Mouse (Mus musculus): ENCODE results near the gene Lrrc26. TPM values are rescaled to one million over a fixed set of nuclear protein-coding genes. Genes with fewer than 3 reads are reported as not detected.
A peak's percentile ranks its signal among the peaks of the same experiment; 100 is the strongest.

The Lrrc26 gene
- total and polyA plus RNA-seq, 3 experiments: not detected

DNA sequence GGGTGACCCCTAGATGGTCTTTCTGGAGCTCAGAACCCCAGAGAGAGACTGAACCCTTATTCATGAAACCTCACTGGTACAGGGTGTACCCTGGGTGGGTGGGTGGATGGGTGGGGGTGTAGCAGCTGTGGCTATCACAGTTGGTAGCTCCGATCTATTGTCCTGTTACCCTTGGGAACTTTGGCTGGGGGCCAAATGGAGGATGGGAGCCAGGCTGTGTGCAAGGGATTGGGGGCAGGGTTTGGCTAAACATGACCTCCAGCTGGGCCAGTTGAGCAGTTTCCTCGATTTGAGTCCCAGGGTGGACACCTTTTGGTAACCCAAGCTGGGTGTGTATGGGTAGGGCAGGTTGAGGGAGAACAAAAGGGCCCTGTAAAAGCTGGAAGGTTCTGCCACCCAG, 23.0 kb upstream of the Lrrc26 start:
- DNase-seq: peak; percentile 24

DNA sequence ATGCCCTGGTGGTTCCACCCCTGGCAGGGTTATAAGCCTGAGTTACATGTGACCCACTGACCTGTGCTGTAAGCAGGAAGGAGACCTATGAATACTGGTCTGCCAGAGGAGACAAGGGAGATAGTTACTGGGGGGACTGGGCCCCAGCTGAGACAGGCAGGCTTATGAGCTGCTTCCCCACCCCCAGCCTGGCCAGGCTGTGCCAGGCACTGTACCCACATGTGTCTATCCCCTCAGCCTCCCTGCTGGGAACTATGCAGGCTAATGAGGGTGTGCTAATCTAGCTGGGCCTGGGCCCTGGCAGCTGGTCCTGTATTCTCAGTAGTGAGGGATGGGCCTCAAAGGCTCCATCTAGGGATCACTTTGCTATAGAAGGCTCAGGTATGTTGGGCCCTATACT, 22.5 kb upstream of the Lrrc26 start:
- DNase-seq: no peak

DNA sequence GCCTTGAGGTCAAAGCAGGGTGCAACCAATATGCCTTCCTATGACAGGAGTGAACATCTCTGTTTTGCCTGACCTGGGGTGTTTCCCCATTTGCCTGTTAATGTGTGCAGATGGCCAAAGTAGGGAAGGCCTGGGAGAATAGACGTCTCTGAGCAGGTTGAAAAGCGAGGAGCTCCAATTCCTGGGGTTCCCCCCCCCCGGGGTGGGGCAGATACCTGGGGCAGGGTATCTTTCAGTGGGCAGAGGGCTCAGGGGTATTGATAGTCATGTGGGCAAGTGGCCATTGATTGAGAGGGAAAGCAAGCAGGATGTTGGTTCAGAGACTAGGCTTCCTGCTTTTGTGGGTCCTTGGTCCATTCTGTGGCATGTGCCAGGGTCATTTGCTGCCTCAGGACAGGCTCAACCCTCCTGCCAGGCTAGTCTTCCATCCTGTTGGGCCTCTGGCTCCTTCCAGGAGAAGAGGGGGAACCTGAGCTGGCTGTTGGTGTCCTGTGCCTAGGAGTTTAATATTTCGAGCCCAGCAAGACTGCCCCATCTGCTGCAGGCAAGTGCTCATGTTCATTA, 21.9 kb upstream of the Lrrc26 start:
- DNase-seq: no peak

DNA sequence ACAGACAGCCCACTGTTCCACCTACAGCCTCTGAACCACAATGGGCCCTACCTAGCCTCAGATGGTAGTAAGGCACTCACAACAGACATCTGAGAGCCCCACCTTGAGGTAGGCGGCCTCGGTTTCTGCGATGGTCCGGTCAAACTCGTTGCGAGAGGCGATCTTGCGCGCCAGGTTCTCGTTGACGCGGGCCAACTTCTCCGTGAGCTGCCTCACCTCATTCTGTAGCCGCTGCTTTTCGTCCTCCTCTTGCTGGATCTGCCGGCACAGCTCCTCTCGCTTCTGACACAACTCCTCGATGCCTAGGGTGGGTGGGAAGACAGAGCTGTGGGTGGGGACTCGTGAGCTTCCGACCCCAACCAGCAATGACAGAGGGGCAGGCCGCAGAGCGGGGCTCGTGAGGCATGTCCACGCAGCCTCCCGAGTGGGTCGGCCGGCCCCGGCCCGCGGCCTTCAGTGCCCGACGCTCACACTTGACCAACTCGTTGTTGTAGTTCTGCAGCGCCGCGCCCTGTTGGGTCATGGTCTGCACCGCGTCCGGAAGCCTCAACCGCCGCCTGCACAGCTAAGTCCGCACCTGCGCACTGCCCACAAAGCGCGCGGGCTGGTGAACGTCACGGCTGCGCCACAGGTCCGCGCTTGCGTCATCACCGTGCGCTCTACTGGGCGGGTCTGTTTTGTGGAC, 17.7 kb upstream of the Lrrc26 start, which contains the start of the genes Ssna1 and Anapc2:
TSS of gene Ssna1 (minus strand) at position 612 of the 685 bp plus-strand sequence.
TSS of gene Anapc2 (plus strand) at position 652 of the 685 bp plus-strand sequence.
- DNase-seq: peak; percentile 98

GRCm38 (mm10) chr2:25272515-25272914, 17.2 kb upstream of the Lrrc26 start:
- DNase-seq: no peak

GRCm38 (mm10) chr2:25273010-25273409, 16.7 kb upstream of the Lrrc26 start:
- no peak for DNase-seq

GRCm38 (mm10) chr2:25278928-25279882, 10.5 kb upstream of the Lrrc26 start:
- DNase-seq: peak; percentile 75

GRCm38 (mm10) chr2:25285551-25285950, 4.2 kb upstream of the Lrrc26 start:
- no peak for DNase-seq

DNA sequence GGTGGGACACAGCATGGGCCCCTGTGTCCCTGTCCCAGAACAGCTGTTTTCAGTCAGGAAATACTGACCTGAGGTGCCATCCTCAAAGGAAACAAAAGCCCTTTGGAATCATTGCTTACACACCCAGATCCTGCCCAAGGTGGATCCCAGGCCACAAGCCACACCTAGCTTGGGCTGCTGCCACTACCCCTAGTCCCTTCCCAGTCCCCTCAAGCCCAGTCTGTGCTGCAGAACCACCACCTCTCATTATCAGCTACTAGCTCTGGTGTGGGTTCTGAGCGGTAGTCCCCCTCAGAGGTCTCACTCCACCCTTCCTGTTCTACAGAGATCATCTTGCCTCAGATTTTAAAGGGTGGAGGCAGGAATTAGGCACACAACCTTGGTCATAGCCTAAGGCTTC, 3.4 kb upstream of the Lrrc26 start:
- DNase-seq: no peak

- DNase-seq: no peak
Measured at GRCm38 (mm10) chr2:25286837-25287636, 2.7 kb upstream of the Lrrc26 start.

DNA sequence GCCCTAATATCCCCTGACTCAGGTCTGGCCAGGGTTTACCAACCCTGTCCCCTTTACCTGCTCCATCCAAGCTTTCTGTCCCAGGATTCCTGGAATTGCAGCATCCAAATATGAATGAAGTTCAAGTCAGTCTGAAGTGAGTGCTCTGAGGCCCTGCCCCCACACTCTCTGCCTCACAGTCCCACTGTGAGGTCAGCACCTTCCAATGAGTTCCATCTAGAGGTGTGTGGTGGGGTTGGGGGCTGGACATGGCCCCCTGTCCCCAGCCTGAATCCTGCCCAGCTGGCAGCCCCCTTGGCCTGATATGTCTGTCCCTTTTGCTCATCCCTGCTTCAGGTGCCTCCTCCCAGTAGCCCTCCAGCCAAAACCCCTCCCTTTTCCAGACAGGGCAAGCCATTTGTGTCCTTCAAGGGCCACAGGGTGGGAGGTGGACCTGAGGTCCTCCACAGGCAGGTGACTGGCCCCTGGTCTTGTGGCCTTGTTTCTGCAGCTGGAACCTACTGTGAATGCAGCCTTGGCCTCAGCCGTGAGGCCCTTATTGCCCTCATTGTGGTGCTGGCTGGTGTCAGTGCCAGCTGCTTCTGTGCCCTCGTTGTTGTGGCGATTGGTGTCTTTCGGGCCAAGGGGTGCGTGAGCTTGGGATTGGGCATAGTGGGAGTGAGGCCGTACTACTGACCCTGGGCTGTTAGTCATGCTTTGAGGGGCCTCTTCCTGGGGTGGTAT, 1.6 kb upstream of the Lrrc26 start, which contains the start of gene Tmem210:
TSS of gene Tmem210 (plus strand) at position 219 of the 723 bp plus-strand sequence.
- DNase-seq: no peak

DNA sequence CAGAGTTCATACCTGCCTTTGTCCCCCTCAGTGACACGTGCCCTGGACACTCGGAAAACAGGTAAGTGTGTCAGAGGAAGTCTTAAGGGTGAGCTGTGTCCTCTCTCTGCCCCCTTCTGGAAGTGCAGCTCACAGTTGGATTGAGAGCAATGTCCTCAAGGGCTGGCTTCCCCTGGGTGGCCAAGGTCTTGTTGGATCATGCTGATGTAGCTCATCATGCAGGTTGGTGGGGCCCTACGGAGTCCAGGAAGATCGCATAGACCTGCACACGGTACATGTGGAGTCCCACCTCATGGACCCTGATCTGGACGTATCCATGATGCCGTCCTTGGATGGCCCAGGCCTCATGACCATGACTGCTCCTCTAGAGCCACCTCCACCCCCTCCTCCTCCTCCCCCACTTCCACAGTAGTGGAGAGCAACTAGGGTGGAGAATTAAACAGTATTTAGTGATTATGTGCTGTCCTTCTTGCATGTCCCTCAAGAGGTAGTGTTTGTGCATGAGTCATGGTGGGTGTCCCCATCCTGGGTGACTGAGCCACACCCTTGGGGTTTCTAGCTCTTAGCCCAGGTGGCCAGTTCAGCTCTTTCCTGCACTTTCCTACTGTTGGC, 875 bp upstream of the Lrrc26 start:
- DNase-seq: no peak

DNA sequence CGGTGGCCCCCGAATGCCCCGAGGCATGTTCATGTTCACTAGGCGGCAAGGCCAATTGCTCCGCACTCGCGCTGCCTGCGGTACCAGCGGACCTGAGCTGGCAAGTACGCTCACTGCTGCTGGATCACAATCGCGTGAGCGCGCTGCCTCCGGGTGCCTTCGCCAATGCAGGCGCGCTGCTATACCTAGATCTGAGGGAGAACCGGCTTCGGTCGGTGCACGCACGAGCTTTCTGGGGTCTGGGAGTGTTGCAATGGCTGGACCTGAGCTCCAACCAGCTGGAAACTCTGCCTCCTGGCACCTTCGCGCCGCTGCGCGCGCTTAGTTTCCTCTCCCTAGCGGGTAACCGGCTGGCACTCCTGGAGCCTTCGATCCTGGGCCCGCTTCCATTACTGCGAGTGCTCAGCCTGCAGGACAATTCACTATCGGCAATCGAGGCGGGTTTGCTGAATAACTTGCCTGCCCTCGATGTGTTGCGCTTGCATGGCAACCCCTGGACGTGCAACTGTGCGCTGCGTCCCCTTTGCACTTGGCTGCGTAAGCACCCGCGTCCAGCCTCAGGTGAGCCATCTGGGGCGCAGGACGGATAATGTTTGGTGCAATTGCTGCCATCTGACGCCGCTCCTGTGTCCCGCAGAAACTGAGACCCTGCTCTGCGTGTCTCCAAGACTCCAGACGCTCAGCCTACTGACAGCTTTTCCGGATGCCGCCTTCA, 543 bp downstream of the Lrrc26 start:
- peak; percentile 61 for DNase-seq

DNA sequence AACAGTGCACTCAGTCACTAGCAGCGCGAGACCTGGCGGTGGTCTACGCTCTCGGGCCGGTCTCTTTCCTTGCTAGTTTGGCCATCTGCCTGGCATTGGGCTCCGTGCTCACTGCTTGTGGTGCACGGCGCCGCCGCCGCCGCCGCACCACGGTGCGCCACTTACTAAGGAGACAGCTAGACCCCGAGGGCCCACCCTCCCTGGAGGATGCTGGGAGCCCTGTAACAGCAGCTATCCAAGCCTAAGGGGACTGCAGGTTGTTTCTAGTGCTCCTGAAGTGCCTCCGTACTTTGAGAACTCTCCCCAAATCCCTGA, 1.1 kb downstream of the Lrrc26 start:
- no peak for DNase-seq

DNA sequence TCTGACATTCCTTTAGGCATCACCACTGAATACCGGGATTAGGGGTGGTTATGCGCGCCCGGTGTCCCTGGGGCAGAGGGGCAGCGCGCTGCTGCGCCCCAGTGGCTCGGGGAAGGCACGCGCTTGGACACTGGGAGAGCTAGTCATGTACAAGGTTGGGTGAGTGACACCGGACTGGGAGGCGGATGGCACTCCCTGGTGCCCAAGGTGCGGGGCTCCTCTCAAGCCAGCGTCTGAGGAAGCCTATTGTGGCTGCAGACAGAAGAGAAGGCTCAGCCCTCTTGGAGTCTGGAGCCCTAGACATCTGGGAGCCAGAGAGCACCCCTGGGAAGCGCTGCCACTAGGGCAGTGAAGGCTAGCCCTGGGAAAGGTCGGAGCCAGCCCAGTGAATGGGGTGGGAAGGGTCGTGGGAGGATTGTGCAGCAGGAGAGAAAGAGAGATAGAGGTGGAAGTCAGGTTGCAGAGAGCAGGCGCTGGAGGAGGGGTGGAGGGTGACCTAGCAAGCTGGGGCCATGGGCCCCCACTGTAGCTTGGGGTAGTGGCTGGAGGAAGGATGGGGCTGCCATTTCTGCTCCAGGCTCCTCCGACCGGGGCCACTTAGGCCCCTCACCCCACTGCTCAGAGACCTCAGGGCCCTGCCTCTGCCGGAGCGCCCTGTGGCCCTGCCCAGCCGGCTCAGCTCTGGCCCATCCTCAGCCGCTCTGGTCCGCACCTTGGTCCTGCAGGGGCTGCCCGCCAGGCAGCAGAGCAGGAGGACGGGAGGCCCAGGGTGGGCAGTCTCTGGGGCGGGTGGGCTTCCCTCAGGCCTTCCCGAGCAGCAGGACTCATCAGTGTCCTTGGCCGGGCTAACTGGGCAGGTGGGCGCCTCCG, 1.7 kb downstream of the Lrrc26 start:
- DNase-seq: no peak

DNA sequence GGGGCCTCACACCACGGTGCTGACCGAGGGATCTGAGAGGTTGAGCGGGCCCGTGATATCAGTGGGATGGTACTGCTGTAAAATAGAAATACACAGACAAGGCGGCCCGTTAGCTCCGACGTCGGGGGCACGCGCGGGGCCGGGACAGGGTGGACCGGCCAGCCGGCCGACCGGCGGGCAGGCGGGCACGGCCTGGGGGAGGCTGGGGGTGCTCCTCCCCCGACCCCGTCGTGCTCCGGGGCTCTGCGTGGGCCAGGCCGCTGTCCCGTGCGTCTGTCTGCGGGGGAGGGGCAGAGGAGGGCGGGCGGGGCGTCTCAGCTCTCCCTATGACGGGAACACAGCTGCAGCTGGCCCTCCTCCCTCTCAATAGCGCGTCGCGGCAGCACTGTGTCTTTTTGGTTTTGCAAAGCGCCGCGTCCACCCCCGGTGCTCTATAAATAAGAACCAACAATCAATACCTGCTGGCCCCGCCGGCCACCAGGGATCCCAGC, 2.4 kb downstream of the Lrrc26 start:
- DNase-seq: no peak

DNA sequence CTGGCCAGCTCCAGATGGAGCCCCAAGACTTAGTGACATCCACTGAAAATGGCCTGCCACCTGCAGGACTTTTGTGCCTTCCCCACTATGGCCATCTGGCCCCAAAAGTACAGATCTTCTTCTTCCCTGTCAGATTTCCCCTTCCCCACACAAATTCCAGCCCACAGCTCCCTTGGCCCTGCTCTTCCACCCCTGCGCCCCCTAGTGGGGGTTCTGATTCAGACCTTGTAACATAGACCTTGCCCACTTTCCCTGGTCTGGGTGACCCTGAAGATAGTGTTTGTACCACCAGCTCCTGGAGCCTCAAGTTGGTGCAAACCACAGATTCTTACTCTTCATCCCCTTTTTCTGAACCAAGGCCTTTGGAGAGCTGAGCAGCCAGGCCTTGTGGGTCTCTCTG, 3.1 kb downstream of the Lrrc26 start:
- peak; percentile 68 for DNase-seq

GRCm38 (mm10) chr2:25293706-25294105, 4.0 kb downstream of the Lrrc26 start:
- no peak for DNase-seq

DNA sequence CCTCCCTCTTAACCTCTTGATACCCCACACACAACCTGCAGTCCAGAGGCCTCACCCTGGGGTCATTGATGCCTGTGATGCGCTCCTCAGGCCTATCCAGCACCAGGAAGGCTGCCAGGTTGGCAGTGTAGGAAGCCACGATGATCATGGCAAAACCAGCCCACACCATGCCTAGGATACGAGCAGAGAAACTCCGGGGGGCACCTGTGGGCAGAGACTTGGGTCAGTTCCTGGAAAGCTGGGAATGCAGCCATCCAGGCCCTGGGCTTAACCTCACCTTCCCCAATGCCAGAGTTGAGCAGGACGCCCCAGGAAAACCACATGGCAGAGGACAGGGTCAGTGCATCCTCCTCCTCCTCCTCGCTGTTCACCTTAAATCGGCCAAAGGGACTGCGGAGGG, 7.4 kb downstream of the Lrrc26 start:
- no peak for DNase-seq

Data from adrenal gland, adult 2 months (tissue).